Mouse (Mus musculus) left cerebral cortex, postnatal 25 days (tissue): Measurements from ENCODE around the gene Olfr64. TPM values are rescaled to one million over a fixed set of nuclear protein-coding genes. Genes with fewer than 3 reads are reported as not detected.

Experiments used
- DNase-seq, 2 experiments: peaks; one replicate each; pipeline ENCODE4 v3.0.0; 2022; ENCODE audit warnings: low spot score in 2 of 2, mixed read lengths in 1 of 2
- intact Hi-C: fragments of 180-260 bp; cut with DNase I; formaldehyde crosslinking; loops from one replicate; pipeline ENCODE4 v1.15.1; 2025
- total RNA-seq, 2 experiments: library from RNA; stranded (reverse); gene quantifications; 2 replicates each; pipeline ENCODE4 v1.2.3; 2021

Gene Olfr64
- total RNA-seq, result not detected

DNA sequence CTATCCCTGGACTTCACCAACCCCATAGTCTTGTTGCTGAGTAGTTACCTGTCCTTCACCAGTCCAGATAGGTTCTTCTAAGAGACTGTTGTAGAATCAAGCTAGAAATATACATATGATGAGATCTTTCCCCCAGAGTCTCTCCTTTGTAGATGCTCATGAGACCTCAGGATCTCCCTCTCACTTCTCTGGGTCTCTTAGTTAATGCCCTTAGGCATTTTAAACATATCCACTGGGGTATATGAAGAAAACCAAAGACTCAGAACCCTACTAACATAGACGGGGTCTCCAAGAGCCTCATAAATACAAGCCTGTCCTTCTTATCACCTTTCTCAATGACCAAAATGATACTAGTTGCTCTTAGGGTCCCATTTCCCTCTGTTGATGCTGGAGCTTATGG, at the start of gene Olfr64:
Olfr64 (minus strand) TSS at position 101 of the 400 bp plus-strand sequence.
- DNase-seq, result no peak
- intact Hi-C loops, result no loop called here

DNA sequence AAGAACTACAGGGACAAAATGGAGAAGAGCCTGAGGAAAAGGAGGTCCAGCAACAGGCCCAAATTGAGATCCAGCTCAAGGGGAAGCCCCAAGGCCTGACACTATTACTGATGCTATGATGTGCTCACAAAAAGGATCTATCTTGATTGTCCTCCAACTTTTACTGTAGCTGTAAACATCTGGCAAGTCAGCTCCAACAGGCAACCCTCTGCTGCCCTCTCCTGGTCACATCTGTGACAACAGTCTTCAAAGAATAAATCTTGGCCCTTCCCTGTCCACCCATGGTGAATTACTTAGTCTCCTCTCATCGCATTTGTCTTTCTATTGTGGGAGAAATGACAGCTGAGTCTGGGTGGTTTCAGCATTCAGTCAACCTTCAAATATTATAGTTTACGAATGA, 48.4 kb upstream of the Olfr64 start:
- intact Hi-C loops, result loop anchor here (10.0 kb wide), 1 partner anchor 1438 kb away; no protein-coding TSS in a partner anchor
- peak in 1 of 2 experiments; percentile 1 for DNase-seq

DNA sequence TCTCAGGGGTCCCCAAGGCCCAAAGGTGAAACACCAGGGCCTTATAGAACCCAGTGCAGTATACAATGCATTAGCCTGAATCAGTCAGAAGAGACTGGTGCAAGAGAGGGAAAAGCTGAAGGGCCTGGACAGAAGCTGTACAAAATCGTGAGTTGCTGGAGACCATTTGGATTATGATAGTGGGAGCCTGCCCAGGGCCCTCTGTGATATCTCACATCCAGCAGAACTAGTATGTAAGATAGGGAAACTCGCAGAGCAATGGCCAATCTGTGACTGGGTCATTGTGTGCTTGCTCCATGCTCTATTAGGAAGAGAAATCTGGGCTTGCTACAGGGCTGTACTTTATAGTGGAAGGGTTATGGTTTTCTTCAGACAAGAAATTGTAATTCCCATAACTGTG, 40.0 kb upstream of the Olfr64 start, which contains the start of gene Olfr632:
Olfr632 (plus strand) TSS at position 84 of the 400 bp plus-strand sequence.
- no peak for DNase-seq
- intact Hi-C loops, result no loop called here

DNA sequence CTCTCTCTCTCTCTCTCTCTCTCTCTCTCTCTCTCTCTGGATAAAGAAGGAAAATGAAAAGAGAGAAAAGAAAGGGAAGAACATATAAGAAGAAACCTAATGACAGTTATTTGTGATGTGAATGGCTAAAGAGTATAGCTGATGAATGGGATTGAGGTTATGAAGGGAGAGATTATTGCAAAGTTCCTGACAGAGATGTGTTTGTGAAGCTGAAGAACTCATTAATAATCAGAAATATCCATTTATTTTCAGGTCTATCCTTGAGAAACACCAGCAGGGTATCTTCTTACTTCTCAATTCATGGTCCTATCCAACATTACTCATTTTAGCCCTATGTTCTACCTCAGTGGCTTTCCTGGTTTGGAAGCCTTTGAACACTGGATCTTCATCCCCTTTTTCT, 34.2 kb upstream of the Olfr64 start, which contains the start of gene Olfr631:
Olfr631 (plus strand) TSS at position 301 of the 400 bp plus-strand sequence.
- no peak for DNase-seq
- intact Hi-C loops, result no loop called here

DNA sequence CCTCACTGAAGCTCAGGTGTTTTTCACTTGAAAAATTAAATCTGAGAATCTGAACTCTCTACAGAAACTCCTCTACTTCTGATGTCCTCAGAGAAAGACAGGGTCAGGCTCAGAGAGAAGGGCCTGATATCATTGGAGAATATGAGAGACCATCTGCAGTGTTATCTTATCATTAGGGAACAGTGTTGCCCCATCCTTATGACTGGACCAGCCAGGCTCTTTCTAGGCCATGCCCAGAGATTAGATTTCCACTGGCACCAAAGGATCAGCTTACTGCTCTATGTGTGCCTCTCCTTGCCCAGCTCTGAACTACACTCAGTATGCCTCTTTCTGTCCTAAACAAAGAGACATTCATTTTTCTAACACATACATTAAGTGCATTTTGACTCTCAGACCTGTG, 21.1 kb upstream of the Olfr64 start:
- DNase-seq, result no peak
- intact Hi-C loops, result no loop called here

DNA sequence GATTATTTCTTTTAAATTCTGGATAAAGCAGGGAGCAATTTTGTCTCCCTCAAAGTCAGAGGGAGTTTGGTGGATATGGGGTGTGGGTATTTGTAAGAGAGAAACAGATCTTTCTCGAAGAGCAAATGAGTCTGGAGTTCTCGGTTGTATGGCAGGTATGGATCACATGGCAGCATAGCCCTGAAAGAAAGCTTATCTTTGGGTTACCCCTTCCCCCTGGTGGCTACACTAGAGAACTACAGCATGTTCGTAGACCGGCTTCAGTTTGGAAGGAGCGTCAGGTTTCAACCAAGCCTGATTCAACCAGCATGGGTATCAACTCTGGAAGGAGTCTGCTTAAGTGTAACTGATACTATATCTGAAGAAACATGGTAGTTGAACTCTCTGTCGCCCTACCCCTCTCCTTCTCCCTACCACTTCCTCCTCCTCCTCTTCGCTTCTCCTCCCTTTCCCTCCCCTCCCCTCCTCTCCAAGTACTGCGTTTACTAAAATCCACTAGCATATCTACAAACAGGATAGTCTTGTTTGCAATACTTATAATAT, 18.8 kb upstream of the Olfr64 start:
- no peak for DNase-seq
- intact Hi-C loops, result no loop called here

DNA sequence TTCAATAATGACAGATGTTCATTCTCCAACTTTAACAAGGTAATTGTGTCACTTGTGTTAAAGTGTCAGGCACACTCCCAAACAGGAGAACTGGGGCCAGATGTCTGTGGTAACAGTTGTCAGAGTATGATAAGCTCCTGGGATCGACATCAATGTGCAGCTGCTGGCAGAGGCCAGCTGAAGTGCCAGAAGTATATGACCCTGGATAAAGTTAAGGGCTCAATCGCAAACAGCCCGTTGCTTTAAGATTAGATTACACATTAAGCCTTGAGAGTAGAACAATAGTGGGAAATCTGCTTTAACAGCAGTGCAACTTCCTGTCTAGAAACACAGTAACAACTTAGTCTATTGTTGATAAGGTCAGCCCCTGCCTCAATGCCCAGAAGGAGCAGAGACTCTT, 15.8 kb upstream of the Olfr64 start:
- intact Hi-C loops, result no loop called here
- DNase-seq, result no peak

DNA sequence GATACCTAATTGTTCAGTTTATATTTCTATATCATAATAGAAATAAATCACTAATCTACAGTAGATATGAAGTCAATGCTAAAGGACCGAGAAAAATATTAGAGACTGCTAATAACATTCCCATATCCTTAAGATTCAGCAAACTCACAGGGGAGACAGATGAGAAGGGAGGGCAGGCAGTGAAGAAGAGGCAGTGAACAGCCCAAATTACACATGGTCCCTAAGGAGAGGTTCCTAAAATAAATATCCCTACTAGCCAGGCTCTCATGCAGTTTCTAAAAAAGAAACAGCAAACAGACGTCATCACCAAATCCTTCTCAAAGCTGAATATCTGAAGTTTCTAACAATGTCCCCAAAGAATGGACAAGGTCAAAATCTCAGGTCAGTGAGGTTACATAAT, 8.9 kb upstream of the Olfr64 start, which contains the start of gene Olfr65:
Olfr65 (plus strand) TSS at position 301 of the 400 bp plus-strand sequence.
- intact Hi-C loops, result no loop called here
- peak in 1 of 2 experiments; percentile 8 for DNase-seq

DNA sequence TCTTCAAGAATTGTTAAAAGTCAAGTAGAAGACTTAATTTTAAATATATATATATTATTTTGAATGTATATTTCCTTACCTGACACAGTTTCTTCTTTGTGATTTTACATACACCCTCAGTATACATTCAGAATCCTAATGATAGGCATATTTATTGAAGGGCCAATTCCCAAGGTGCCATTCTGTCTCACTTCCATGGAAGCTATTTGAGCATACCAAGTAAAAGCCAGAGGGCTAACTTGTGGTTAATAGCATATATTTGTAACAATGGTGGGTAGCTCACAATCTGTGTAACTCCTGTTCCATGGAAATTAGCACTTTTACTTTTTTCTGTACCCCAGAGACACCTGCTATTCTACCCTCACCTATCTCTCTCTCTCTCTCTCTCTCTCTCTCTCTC, 8.1 kb downstream of the Olfr64 start, which contains the start of gene Olfr66:
Olfr66 (minus strand) TSS at position 101 of the 400 bp plus-strand sequence.
- intact Hi-C loops, result no loop called here
- DNase-seq, result no peak

DNA sequence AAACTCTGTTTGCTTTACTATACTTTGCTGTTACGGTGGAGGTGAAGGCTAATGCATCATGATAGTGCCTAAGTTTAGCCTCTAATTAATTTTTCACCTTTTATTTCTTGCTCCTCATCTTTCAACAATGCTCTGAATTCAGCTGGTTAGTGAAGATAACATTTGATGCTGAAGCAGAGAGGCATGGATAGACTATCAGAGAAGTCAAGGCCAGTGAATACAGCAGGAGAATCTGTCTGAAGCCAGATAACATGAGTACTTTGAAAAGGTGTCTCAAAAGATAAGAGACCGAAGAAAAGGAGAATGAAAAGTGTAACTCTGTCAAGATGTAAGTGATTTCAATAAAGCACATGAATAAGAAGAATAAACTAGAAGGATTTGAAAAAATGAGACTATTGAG, 17.2 kb downstream of the Olfr64 start:
- no peak for DNase-seq
- intact Hi-C loops, result loop anchor here (10.0 kb wide), 1 partner anchor 1212 kb away; the partner anchor contains the start of gene Olfr556

DNA sequence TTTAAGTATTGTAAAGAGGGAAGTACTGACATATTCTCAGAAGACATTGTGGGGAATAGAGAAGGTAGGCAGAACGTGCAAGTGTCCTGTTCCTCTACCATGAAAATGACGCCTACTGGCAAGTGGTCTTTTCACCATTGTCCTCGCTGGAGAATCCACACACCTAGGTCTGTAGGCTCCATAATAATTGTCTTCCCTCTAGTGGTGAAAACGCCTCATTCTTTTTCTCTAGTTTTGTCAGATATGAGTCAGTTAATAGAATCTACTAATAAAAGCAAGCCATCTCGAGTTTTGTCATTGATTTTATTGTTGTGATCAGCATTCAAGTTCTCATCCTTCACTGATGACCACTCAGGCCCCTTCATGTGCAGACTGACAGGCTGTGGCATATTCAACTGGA, 19.8 kb downstream of the Olfr64 start:
- intact Hi-C loops, result loop anchor here (5.0 to 10.0 kb wide), 2 partner anchors 1210 to 1367 kb away; partner anchors contain the start of gene Olfr556
- DNase-seq, result no peak

DNA sequence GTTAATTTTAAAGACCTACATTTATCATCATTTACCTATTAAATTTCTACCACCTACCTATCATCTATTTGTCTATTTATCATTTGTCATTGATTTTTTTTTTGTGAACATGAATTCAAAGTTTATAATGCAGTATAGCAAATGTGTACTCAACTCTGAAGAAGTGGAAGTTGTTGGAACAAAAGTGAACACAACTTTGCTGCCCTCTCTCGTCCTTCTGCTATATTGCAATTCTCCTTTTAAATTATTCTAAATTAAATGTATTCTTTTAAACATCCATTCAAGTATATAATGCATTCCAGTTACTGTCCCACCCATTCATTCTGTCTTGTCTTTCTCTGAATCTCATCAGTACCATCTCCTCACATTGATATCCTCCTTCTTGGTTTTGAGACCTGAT, 21.2 kb downstream of the Olfr64 start:
- DNase-seq, result peak; percentile 6 to 10
- intact Hi-C loops, result loop anchor here (5.0 to 10.0 kb wide), 2 partner anchors 1208 to 1366 kb away; partner anchors contain the start of gene Olfr556

DNA sequence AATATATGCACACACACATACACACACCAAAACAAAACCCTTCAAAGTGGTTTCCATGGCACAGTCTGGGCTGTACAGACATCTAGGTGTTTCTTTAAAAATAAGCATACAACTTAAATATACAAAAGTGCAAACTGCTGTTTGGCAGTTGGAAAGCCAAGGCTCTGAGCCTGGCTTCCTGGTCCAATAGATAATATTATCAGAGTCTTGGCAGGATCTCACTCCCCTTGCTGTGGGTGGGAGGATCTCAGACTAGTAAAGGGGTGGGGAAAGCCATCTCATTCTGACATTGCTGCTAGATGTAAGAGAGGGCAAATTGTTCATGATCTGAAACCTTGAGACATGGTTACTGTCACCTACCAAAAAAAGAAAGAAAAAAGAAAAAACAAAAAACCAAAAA, 23.6 kb downstream of the Olfr64 start:
- DNase-seq, result no peak
- intact Hi-C loops, result loop anchor here (5.0 to 10.0 kb wide), 2 partner anchors 1206 to 1363 kb away; partner anchors contain the start of gene Olfr556

DNA sequence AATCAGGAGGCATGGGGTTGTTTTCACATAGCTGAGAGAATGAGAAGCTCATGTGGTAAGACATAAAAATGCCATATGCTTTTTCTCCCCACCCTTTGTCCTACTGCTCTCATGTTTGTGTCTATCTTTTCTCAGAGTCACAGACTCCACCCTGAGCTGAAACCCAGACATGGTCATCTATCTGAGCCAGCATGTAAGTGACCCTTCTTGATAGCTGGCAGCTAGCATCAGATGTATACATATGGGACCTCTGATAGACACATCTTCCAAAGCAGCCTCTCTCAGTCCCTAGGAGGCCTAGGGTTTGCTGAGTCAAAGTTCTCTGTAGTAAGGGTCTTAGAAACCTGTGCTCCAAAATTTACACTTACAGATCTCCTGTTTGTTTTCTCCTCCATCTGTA, 28.6 kb downstream of the Olfr64 start:
- intact Hi-C loops, result no loop called here
- DNase-seq, result no peak

DNA sequence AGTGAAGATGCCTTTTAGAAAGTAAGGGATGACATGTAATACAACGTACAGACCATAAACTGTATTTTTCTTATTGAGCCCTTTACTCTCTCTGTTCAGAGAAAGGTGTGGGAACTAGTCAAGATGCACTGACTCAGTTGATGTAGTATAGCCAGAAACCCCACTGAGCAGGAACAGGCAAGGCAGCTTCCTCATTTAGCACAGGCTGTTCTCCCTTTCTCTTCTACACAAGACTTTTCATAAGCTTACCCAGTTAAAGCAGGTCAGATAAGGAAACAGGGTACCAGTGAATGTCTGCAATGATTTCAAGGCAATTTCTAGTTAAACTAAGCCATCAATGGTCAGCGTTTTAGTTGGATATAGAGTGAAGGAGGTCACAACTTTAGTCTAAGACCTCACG, 32.8 kb downstream of the Olfr64 start:
- intact Hi-C loops, result no loop called here
- no peak for DNase-seq

DNA sequence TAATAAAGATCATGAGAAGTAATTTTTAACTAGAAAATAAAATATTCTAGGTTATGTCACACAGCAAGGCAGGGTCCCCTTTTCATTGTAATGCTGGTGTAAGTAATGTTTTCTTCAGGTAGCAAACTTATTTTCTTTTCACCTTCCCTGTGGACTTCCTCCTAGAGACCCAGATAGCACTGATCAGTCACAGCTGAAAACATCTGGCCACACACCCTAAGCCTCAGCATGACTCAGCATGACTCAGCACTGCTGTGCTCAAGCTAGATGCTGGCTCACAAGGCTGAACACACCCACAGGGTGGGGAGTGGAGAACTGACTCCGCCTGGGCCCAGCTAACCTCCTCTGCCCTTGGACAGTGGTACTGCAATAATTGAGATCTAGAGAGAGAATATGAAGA, 33.4 kb downstream of the Olfr64 start:
- intact Hi-C loops, result no loop called here
- DNase-seq, result peak in 1 of 2 experiments; percentile 9

DNA sequence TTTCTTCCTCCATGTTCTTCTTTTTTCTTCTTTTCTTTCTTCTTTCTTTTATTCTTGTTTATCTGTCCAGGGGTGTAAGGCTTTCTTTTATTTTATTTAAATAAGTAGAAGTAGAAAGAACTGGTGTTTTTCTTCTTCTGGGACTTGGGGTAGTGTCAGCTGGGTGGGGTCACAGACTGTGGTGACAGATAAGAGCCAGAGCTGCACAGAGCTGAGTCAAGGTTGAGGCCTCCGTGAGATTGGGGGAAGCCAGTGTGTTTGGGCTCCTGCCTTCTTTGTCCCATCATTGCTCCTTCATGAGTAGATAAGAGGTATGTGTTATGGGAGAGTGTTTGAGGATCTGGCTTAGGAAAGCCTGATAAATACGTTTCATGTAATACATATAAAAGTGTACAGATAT, 35.2 kb downstream of the Olfr64 start:
- DNase-seq, result no peak
- intact Hi-C loops, result no loop called here

DNA sequence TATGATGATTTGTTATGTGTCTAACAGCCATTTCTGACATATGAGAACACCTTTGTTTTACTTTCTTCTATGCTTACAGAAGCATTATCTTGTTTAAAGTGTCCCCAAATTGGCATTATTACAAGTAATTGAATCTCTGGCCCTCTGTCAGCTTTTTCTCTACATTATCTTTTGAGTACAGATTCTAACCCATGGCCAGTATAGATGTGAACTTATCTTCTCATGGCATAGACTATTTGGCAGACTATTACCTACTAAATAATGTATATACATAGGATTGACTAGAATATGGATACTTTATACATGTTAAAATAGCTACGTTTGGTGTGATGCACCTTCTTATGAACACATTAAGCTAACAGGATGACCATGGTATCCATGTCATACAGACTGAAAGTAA, 39.6 kb downstream of the Olfr64 start:
- intact Hi-C loops, result no loop called here
- no peak for DNase-seq

DNA sequence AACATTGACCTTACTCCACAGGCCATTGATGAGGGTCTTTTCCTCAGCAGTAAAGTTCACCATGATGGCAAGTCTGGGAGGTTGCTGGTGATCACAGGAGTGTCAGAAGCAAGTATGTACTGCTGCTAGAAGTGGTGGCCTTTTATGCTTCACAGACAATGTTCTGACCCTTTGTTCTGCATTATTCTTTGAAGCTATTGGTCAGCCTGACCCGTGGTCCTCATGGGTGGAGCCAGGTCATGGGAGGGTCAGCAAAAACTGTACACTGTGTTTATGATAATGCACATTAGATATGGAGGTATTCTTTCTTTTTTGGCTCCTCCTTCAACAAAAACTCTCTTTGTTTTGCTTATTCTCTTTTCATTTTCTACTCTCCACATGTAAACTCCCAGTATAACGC, 41.2 kb downstream of the Olfr64 start, which contains the start of gene Hbb-y:
Hbb-y (minus strand) TSS at position 127 of the 400 bp plus-strand sequence.
- intact Hi-C loops, result no loop called here
- DNase-seq, result no peak

DNA sequence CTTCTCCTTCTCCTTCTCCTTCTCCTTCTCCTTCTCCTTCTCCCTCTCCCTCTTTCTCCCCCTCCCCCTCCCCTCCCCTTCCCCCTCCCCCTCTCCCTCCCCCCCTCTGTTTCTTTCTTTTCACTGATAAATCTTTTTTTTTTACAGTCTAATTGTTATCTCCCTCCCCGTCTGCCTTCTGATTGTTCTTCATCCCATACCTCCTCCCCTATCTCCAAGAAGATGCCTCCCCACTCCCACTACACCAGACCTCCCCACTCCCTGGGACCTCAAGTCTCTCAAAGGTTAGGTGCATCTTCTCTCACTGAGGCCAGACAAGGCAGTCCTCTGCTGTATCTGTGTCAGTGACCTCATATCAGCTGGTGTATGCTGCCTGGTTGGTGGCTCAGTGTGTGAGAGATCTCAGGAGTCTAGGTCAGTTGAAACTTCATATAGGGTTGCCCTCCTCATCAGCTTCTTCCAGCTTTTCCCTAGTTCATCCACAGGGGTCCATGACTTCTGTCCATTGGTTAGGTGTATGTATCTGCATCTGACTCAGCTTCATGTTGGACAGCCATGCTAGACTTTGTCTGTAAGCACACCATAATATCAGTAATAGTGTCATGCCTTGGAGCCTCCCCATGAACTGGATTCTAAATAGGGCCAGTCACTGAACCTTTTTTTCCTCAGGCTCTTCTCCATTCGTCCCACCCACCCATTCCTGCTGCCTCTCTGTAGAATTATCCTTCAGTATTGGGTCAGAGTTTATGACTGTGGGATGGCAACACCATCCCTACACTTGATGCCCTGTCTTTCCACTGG, 49.6 kb downstream of the Olfr64 start:
- intact Hi-C loops, result no loop called here
- DNase-seq, result no peak

DNA sequence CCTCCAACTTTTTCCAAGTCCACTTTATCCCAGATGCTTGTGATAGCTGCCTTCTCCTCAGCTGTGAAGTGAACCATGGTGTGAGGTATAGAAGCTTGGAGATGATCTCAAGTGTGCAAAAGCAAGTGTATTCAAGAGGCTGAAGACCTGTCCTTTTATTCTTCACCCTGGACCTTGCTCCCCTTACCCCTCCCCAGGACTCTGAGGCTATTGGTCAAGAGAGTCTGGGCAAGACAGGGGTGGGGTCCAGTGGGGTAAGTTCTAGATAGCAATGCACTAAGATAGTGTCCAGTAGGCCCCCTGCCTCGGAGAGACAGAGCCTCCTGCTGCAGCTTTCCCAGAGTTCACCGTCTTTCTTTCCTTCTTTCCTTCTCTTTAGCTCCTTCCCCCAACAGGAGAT, 51.3 kb downstream of the Olfr64 start, which contains the start of gene Hbb-bh1:
Hbb-bh1 (minus strand) TSS at position 131 of the 400 bp plus-strand sequence.
- intact Hi-C loops, result no loop called here
- DNase-seq, result no peak
